Mouse (Mus musculus) retina, postnatal 7 days (tissue): ENCODE results near the gene H2-Q10.

ENCODE experiments used
- DNase-seq: peaks from one replicate; pipeline ENCODE4 v3.0.0-alpha.2; 2012; ENCODE audit warnings: low read depth, low spot score

H2-Q10 gene

GRCm38 (mm10) chr17:35514756-35515155 lies 44.9 kb downstream of the H2-Q10 start:
- no peak for DNase-seq

GRCm38 (mm10) chr17:35515911-35516640 lies 46.2 kb downstream of the H2-Q10 start:
- no peak for DNase-seq

GRCm38 (mm10) chr17:35516652-35517500 lies 47.0 kb downstream of the H2-Q10 start, which contains the start of the genes Tcf19 and Cchcr1:
Gene Tcf19, minus strand, starts transcription at chr17:35516824.
Gene Cchcr1, plus strand, starts transcription at chr17:35517100.
- peak; percentile 76 for DNase-seq

- no peak for DNase-seq
Observed at GRCm38 (mm10) chr17:35517526-35517925, 47.6 kb downstream of the H2-Q10 start.
